Mouse (Mus musculus) G1E (cell line): ENCODE results near the gene Tmem217. TPM values are rescaled to one million over a fixed set of nuclear protein-coding genes. Genes with fewer than 3 reads are reported as not detected.

ENCODE experiments used
- ATAC-seq: 2 replicates; pipeline ENCODE4 v1.8.0; 2016; ENCODE audit warnings: mild to moderate bottlenecking; ENCODE audit not compliant: insufficient number of reproducible peaks, poor library complexity, low FRiP score, severe bottlenecking; ENCODE audit errors: extremely low read depth
- DNase-seq: peaks from one replicate; pipeline ENCODE4 v3.0.0; 2012; ENCODE audit warnings: low spot score
- H3K27me3 ChIP-seq: 2 replicates; pipeline ENCODE4 v1.6.1; 2012; ENCODE audit warnings: mild to moderate bottlenecking, low read length, inconsistent platforms; ENCODE audit not compliant: insufficient read depth
- H3K36me3 ChIP-seq: replicated peaks from 2 replicates; pipeline ENCODE3; 2012; ENCODE audit warnings: mild to moderate bottlenecking, inconsistent platforms
- H3K4me1 ChIP-seq: 2 replicates; pipeline ENCODE4 v1.6.1; 2012; ENCODE audit warnings: low read depth, low read length, inconsistent platforms, mixed read lengths; ENCODE audit not compliant: insufficient read depth
- H3K4me3 ChIP-seq: 2 replicates; pipeline ENCODE4 v1.5.1; 2012; ENCODE audit warnings: low read depth, mild to moderate bottlenecking, inconsistent platforms, low read length, moderate library complexity, mixed read lengths
- H3K9me3 ChIP-seq: replicated peaks from 2 replicates; pipeline ENCODE4 v1.6.1; 2012; ENCODE audit warnings: inconsistent platforms
- CTCF ChIP-seq: IDR thresholded peaks from 2 replicates; pipeline ENCODE4 v1.5.1; 2012; ENCODE audit warnings: low read depth, low read length, inconsistent platforms, mixed read lengths
- GATA1 ChIP-seq: IDR thresholded peaks from 2 replicates; pipeline ENCODE4 v1.6.1; 2012; ENCODE audit warnings: borderline replicate concordance, low read length, inconsistent platforms, mixed read lengths
- GATA2 ChIP-seq: IDR thresholded peaks from 2 replicates; pipeline ENCODE4 v1.6.1; 2012; ENCODE audit warnings: low read depth, low read length, inconsistent platforms, borderline replicate concordance
- POLR2AphosphoS5 ChIP-seq: IDR thresholded peaks from 2 replicates; pipeline ENCODE4 v1.6.1; 2012; ENCODE audit warnings: low read depth, low read length, inconsistent platforms; ENCODE audit not compliant: insufficient replicate concordance
- TAL1 ChIP-seq: conservative IDR thresholded peaks from 2 replicates; pipeline ENCODE4 v1.6.1; 2012; ENCODE audit warnings: low read depth, low read length, inconsistent platforms, mixed read lengths
- polyA plus RNA-seq: library from polyadenylated mRNA; stranded (reverse); fragments of >175 nt; gene quantifications from 2 replicates; pipeline ENCODE4 v1.2.3, GENCODE M21; 2012
- total RNA-seq, 2 experiments: library from RNA; stranded (forward) in 1 of 2; stranded (reverse) in 1 of 2; fragments of 200-1000 nt in 1 of 2; fragments of >200 nt in 1 of 2; fragmentation: Nextera tagmentation in 1 of 2; gene quantifications; 2 replicates each; pipeline ENCODE4 v1.2.3; 2014 to 2017

Gene Tmem217
- total and polyA plus RNA-seq, 3 experiments: 0.33 TPM; not detected in 2

DNA sequence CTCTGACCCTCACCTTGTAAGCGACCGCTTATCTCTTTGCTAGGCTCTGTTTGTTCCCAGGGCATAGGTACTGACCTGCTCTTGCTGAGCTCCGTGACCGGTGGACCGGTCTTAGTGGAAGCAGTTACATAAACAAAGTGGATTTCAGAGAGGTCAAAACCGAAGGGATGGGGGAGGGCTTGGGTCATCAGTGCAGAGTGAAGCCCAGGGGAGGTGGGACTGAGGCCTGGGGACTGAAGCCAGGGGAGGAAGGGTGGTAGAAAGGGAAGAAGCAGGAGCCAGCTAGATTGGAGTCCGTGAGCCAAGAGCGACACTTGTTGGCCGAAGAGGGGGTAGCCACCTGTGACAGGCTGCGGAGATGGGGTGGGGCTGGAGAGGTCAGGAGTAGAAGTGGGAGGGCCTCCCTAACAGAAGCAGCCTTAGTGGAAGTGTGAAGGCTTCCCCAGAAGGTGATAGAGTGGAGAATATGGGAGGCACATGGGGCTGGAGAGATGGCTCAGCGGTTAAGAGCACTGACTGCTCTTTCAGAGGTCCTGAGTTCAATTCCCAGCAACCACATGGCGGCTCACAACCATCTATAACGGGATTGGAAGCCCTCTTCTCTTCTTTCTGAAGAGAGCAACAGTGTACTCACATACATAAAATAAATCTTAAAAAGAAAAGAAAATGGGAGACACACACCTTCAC is 39.0 kb downstream of the Tmem217 start:
- Histone ChIP-seq H3K4me3 (no peak overlapping the region), H3K4me1 (peaks cover 66% of the 10 kb centered on the region), H3K9me3 (no peaks in the 10 kb centered on the region), H3K36me3 (no peaks in the 10 kb centered on the region), H3K27me3 (no peaks in the 10 kb centered on the region)
- DNase-seq (peak; percentile 54), ATAC-seq (peak; percentile 66)
- peak; percentile 69; the same call in 1 of the 2 replicates for TF ChIP-seq CTCF
- TF ChIP-seq POLR2AphosphoS5: no peak

DNA sequence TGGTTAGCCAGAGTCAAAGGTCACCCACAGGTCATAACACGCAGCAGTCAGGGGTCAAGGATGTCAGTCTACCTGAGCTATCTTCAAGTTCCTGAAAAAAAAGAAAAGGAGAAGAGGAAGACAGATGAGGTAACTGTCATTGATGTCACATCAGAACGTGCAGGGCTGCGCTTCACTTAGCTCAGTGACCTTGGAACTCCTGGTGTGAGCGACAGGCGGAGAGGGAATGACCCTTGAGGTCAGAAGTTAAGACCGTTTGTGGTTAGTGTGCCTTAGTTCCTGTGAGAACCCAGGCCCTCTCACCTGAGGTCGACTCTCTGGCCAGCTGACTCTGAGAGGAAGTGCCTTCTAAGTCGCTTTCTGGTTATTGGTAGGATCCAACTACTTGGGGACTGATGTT is 41.5 kb downstream of the Tmem217 start:
- TF ChIP-seq CTCF: no peak
- no peak for TF ChIP-seq TAL1
- no peak for TF ChIP-seq GATA1
- no peak for TF ChIP-seq GATA2
- TF ChIP-seq POLR2AphosphoS5: no peak
- no peak for ATAC-seq
- Histone ChIP-seq H3K4me1 (peaks cover 74% of the 10 kb centered on the region), H3K9me3 (no peaks in the 10 kb centered on the region), H3K27me3 (no peaks in the 10 kb centered on the region), H3K4me3 (no peak overlapping the region), H3K36me3 (no peaks in the 10 kb centered on the region)
- no peak for DNase-seq

- H3K36me3 ChIP-seq: no peaks in the 10 kb centered on the region
- no peaks in the 10 kb centered on the region for H3K27me3 ChIP-seq
- DNase-seq (no peak), ATAC-seq (peak; percentile 22; the same call in 1 of the 2 replicates)
- no peak for TF ChIP-seq POLR2AphosphoS5
- no peak for TF ChIP-seq GATA1
- no peak for TF ChIP-seq CTCF
- TF ChIP-seq GATA2: no peak
- no peak for TF ChIP-seq TAL1
- H3K9me3 ChIP-seq: no peaks in the 10 kb centered on the region; the same call in 1 of the 2 replicates
- H3K4me1 ChIP-seq: peaks cover 71% of the 10 kb centered on the region
- H3K4me3 ChIP-seq: no peak overlapping the region
Measured at GRCm38 (mm10) chr17:29508927-29509608, 43.1 kb downstream of the Tmem217 start.

- no peak for DNase-seq
- no peak for TF ChIP-seq TAL1
- TF ChIP-seq GATA2: no peak
- no peak for TF ChIP-seq CTCF
- TF ChIP-seq POLR2AphosphoS5: no peak
- no peak for TF ChIP-seq GATA1
- no peak for ATAC-seq
- H3K9me3 ChIP-seq: peaks cover 4% of the 10 kb centered on the region
- H3K27me3 ChIP-seq: no peaks in the 10 kb centered on the region
- H3K4me1 ChIP-seq: peaks cover 67% of the 10 kb centered on the region
- H3K4me3 ChIP-seq: no peak overlapping the region
- no peaks in the 10 kb centered on the region for H3K36me3 ChIP-seq
Measured at GRCm38 (mm10) chr17:29503700-29504099, 48.5 kb downstream of the Tmem217 start.

- DNase-seq: no peak
- Histone ChIP-seq H3K4me1 (peaks cover 68% of the 10 kb centered on the region), H3K27me3 (no peaks in the 10 kb centered on the region), H3K36me3 (no peaks in the 10 kb centered on the region), H3K4me3 (no peak overlapping the region; the same call in 1 of the 2 replicates), H3K9me3 (peaks cover 4% of the 10 kb centered on the region)
- ATAC-seq: no peak
- TF ChIP-seq GATA2: no peak
- no peak for TF ChIP-seq TAL1
Measured at GRCm38 (mm10) chr17:29502669-29503665, 49.2 kb downstream of the Tmem217 start.

- no peaks in the 10 kb centered on the region for H3K27me3 ChIP-seq
Measured at GRCm38 (mm10) chr17:29502005-29502668, 50.0 kb downstream of the Tmem217 start.

More at GRCm38 (mm10) chr17:29502005-29502668, 50.0 kb downstream of the Tmem217 start:
- no peak for DNase-seq
- Histone ChIP-seq H3K4me1 (peaks cover 66% of the 10 kb centered on the region), H3K4me3 (no peak overlapping the region), H3K36me3 (no peaks in the 10 kb centered on the region), H3K9me3 (peaks cover 4% of the 10 kb centered on the region)
- no peak for ATAC-seq
- TF ChIP-seq CTCF: no peak
- peak; percentile 45 for TF ChIP-seq TAL1
- no peak for TF ChIP-seq GATA1
- no peak for TF ChIP-seq GATA2
- TF ChIP-seq POLR2AphosphoS5: no peak
